Mouse (Mus musculus) gastrocnemius, postnatal 4 days (tissue): ENCODE data around the gene Pfdn6. TPM values are rescaled to one million over a fixed set of nuclear protein-coding genes. Genes with fewer than 3 reads are reported as not detected.
"Not testable (repeated sequence)": the region's sequence is repeated elsewhere in the genome, so short reads cannot be mapped to it uniquely, and the experiment has no call there.

Experiments
- DNase-seq, 2 experiments: peaks; one replicate each; pipeline ENCODE4 v3.0.0; 2021 to 2022; ENCODE audit warnings: low spot score in 2 of 2, mixed read lengths in 2 of 2
- total RNA-seq, 2 experiments: library from RNA; stranded (reverse); gene quantifications; 2 replicates each; pipeline ENCODE4 v1.2.3; 2021

The Pfdn6 gene
- total RNA-seq, 2 experiments from 2014 or later: 73.2 to 74.5 TPM

- DNase-seq: no peak
Measured at GRCm38 (mm10) chr17:33916847-33917655, 23.1 kb downstream of the Pfdn6 start.

GRCm38 (mm10) chr17:33916294-33916693 lies 23.8 kb downstream of the Pfdn6 start:
- DNase-seq: no peak

GRCm38 (mm10) chr17:33915671-33916250 lies 24.4 kb downstream of the Pfdn6 start, which contains the start of the genes Tapbp and Zbtb22:
Gene Tapbp, plus strand, starts transcription at chr17:33915899.
Gene Zbtb22, plus strand, starts transcription at chr17:33915904.
- peak; percentile 81 to 92 for DNase-seq

GRCm38 (mm10) chr17:33914969-33915391 lies 25.2 kb downstream of the Pfdn6 start:
- DNase-seq: no peak

GRCm38 (mm10) chr17:33913905-33914304 lies 26.2 kb downstream of the Pfdn6 start:
- DNase-seq: no peak

- no peak for DNase-seq
Measured at GRCm38 (mm10) chr17:33913264-33913663, 26.9 kb downstream of the Pfdn6 start.

- DNase-seq: no peak
Measured at GRCm38 (mm10) chr17:33911813-33912414, 28.2 kb downstream of the Pfdn6 start.

GRCm38 (mm10) chr17:33911052-33911812 lies 28.9 kb downstream of the Pfdn6 start:
- no peak for DNase-seq

GRCm38 (mm10) chr17:33910346-33911051 lies 29.6 kb downstream of the Pfdn6 start:
- no peak for DNase-seq

- DNase-seq: no peak
Measured at GRCm38 (mm10) chr17:33909869-33910250, 30.3 kb downstream of the Pfdn6 start.

GRCm38 (mm10) chr17:33909077-33909868 lies 30.9 kb downstream of the Pfdn6 start, which contains the start of gene Daxx:
Gene Daxx, plus strand, starts transcription at chr17:33909414.
- peak; percentile 98 to 99 for DNase-seq

- DNase-seq: peak in 1 of 2 experiments; percentile 45
Measured at GRCm38 (mm10) chr17:33908331-33909076, 31.6 kb downstream of the Pfdn6 start.

GRCm38 (mm10) chr17:33904835-33905234 lies 35.3 kb downstream of the Pfdn6 start, which contains the start of gene Platr17:
Gene Platr17, plus strand, starts transcription at chr17:33905135.
- not testable (repeated sequence) for DNase-seq

GRCm38 (mm10) chr17:33903911-33904651 lies 36.1 kb downstream of the Pfdn6 start:
- not testable (repeated sequence) for DNase-seq

- DNase-seq: no peak
Measured at GRCm38 (mm10) chr17:33902491-33902890, 37.7 kb downstream of the Pfdn6 start.

GRCm38 (mm10) chr17:33902079-33902478 lies 38.1 kb downstream of the Pfdn6 start:
- no peak for DNase-seq

GRCm38 (mm10) chr17:33901653-33902052 lies 38.5 kb downstream of the Pfdn6 start:
- no peak for DNase-seq

- DNase-seq: no peak
Measured at GRCm38 (mm10) chr17:33900989-33901314, 39.2 kb downstream of the Pfdn6 start.
